Mouse (Mus musculus) forebrain, embryonic 14.5 days (tissue): ENCODE results near the gene Fbxl15. TPM values are rescaled to one million over a fixed set of nuclear protein-coding genes. Genes with fewer than 3 reads are reported as not detected.

Experiments used
- ATAC-seq: fragments of 200-750 bp; cut with Nextera tagmentation; 2 replicates; pipeline ENCODE4 v1.8.0; 2017; ENCODE audit warnings: mild to moderate bottlenecking, moderate library complexity
- DNase-seq: peaks from one replicate; pipeline ENCODE4 v3.0.0-alpha.2; 2015; ENCODE audit warnings: low spot score
- H3K27ac ChIP-seq: fragments of 300-500 bp; sonication (generic); 2 replicates; pipeline ENCODE4 v1.5.1; 2014; ENCODE audit warnings: low read depth, mild to moderate bottlenecking, control low read depth, low read length, moderate library complexity
- H3K27me3 ChIP-seq: fragments of 300-500 bp; sonication (generic); replicated peaks from 2 replicates; pipeline ENCODE4 v1.6.1; 2014; ENCODE audit warnings: low read length, control low read depth, mixed read lengths; ENCODE audit not compliant: control insufficient read depth, insufficient read depth
- H3K36me3 ChIP-seq: fragments of 300-500 bp; sonication (generic); 2 replicates; pipeline ENCODE4 v1.6.1; 2014; ENCODE audit warnings: low read length, control low read depth; ENCODE audit not compliant: control insufficient read depth, insufficient read depth
- H3K4me1 ChIP-seq: fragments of 300-500 bp; sonication (generic); 2 replicates; pipeline ENCODE4 v1.6.1; 2014; ENCODE audit warnings: antibody characterized with exemption, low read length, control low read depth; ENCODE audit not compliant: control insufficient read depth, insufficient read depth
- H3K4me2 ChIP-seq: fragments of 300-500 bp; sonication (generic); 2 replicates; pipeline ENCODE4 v1.6.1; 2014; ENCODE audit warnings: mild to moderate bottlenecking, control low read depth, low read length
- H3K4me3 ChIP-seq: fragments of 300-500 bp; sonication (generic); 2 replicates; pipeline ENCODE4 v1.5.1; 2014; ENCODE audit warnings: low read depth, low read length, control low read depth
- H3K9ac ChIP-seq: fragments of 300-500 bp; sonication (generic); 2 replicates; pipeline ENCODE4 v1.6.1; 2014; ENCODE audit warnings: mild to moderate bottlenecking, low read length, control low read depth, moderate library complexity
- H3K9me3 ChIP-seq: fragments of 300-500 bp; sonication (generic); replicated peaks from 2 replicates; pipeline ENCODE4 v1.6.1; 2016; ENCODE audit warnings: low read length, control low read depth, mixed read lengths; ENCODE audit not compliant: control insufficient read depth
- WGBS: fragments of 180-500 bp; shearing (Covaris S2); extraction: QIAGEN DNeasy Blood & Tissue Kit; methylation state at CpG from one replicate; pipeline ENCODE4 v1.1.7; 2014; 5-methylcytosine and 5-hydroxymethylcytosine counted together
- polyA plus RNA-seq: library from polyadenylated mRNA; unstranded; fragments of >200 nt; fragmentation: Nextera tagmentation; extraction: Ambion mirVana; gene quantifications from 2 replicates; pipeline ENCODE4 v1.2.1, GENCODE M21; 2014

Gene Fbxl15
- polyA plus RNA-seq, 1 experiment from 2014 or later = 43.1 TPM

GRCm38 (mm10) chr19:46296938-46297337 is 31.0 kb upstream of the Fbxl15 start:
- ATAC-seq (no peak), DNase-seq (no peak)
- H3K4me3 ChIP-seq = no peak overlapping the region
- no peaks in the 10 kb centered on the region for H3K9me3 ChIP-seq
- no peak overlapping the region for H3K9ac ChIP-seq
- no peaks in the 10 kb centered on the region for H3K4me1 ChIP-seq
- no peak overlapping the region for H3K4me2 ChIP-seq
- 70% methylated on average over 4 of the region's 4 CpGs for whole genome bisulfite sequencing
- H3K36me3 ChIP-seq = no peaks in the 10 kb centered on the region
- H3K27me3 ChIP-seq = no peaks in the 10 kb centered on the region
- H3K27ac ChIP-seq = no peak overlapping the region

- Histone ChIP-seq H3K27ac (no peak overlapping the region), H3K9ac (no peak overlapping the region), H3K27me3 (peaks cover 7% of the 10 kb centered on the region; the same call in 1 of the 2 replicates), H3K4me2 (no peak overlapping the region), H3K36me3 (no peaks in the 10 kb centered on the region), H3K4me3 (no peak overlapping the region), H3K9me3 (no peaks in the 10 kb centered on the region), H3K4me1 (peaks cover 8% of the 10 kb centered on the region)
- 39% methylated on average over 8 of the region's 8 CpGs for WGBS
- ATAC-seq = no peak
- DNase-seq = no peak
Measured at GRCm38 (mm10) chr19:46300294-46301045, 27.5 kb upstream of the Fbxl15 start.

GRCm38 (mm10) chr19:46302551-46302950 is 25.4 kb upstream of the Fbxl15 start:
- ATAC-seq = no peak
- no peak for DNase-seq

GRCm38 (mm10) chr19:46303251-46304215 is 24.5 kb upstream of the Fbxl15 start:
- 56% methylated on average over 18 of the region's 18 CpGs for WGBS
- Histone ChIP-seq H3K4me3 (peak overlapping the region; percentile 48), H3K9ac (no peak overlapping the region)

More at GRCm38 (mm10) chr19:46302551-46302950, 25.4 kb upstream of the Fbxl15 start:
- 92% methylated on average over 4 of the region's 4 CpGs for WGBS
- Histone ChIP-seq H3K27ac (no peak overlapping the region), H3K9ac (no peak overlapping the region), H3K36me3 (no peaks in the 10 kb centered on the region), H3K4me2 (no peak overlapping the region), H3K27me3 (peaks cover 7% of the 10 kb centered on the region), H3K4me1 (peaks cover 8% of the 10 kb centered on the region), H3K4me3 (no peak overlapping the region), H3K9me3 (no peaks in the 10 kb centered on the region)

GRCm38 (mm10) chr19:46304216-46304841 is 23.7 kb upstream of the Fbxl15 start, which contains the start of gene Nfkb2:
Gene Nfkb2 (plus strand): TSS chr19:46304320.
- H3K9me3 ChIP-seq = no peaks in the 10 kb centered on the region
- peaks cover 11% of the 10 kb centered on the region for H3K27me3 ChIP-seq
- DNase-seq = peak; percentile 83
- peak within 1 kb of the TSS; percentile 48 for H3K4me3 ChIP-seq
- no peak within 1 kb of the TSS for H3K27ac ChIP-seq
- WGBS = under 1% methylated on average over 39 of the region's 39 CpGs
- peak within 1 kb of the TSS; percentile 83 for H3K4me2 ChIP-seq
- peak; percentile 69 for ATAC-seq
- peak within 1 kb of the TSS; percentile 60 for H3K9ac ChIP-seq
- no peaks in the 10 kb centered on the region for H3K36me3 ChIP-seq
- peaks cover 8% of the 10 kb centered on the region for H3K4me1 ChIP-seq

More at GRCm38 (mm10) chr19:46303251-46304215, 24.5 kb upstream of the Fbxl15 start:
- peak overlapping the region; percentile 83 for H3K4me2 ChIP-seq
- no peaks in the 10 kb centered on the region for H3K9me3 ChIP-seq
- ATAC-seq (no peak), DNase-seq (no peak)
- H3K27ac ChIP-seq = no peak overlapping the region
- peaks cover 8% of the 10 kb centered on the region for H3K4me1 ChIP-seq
- H3K36me3 ChIP-seq = no peaks in the 10 kb centered on the region
- peaks cover 10% of the 10 kb centered on the region for H3K27me3 ChIP-seq

GRCm38 (mm10) chr19:46304908-46305333 is 23.1 kb upstream of the Fbxl15 start:
- peak overlapping the region; percentile 48 for H3K4me3 ChIP-seq
- DNase-seq (no peak), ATAC-seq (peak; percentile 18)
- no peak overlapping the region for H3K27ac ChIP-seq
- H3K9me3 ChIP-seq = no peaks in the 10 kb centered on the region
- H3K36me3 ChIP-seq = no peaks in the 10 kb centered on the region
- peak overlapping the region; percentile 83 for H3K4me2 ChIP-seq
- peaks cover 8% of the 10 kb centered on the region for H3K4me1 ChIP-seq
- peak overlapping the region; percentile 60 for H3K9ac ChIP-seq
- WGBS = under 1% methylated on average over 34 of the region's 34 CpGs
- H3K27me3 ChIP-seq = peaks cover 11% of the 10 kb centered on the region

GRCm38 (mm10) chr19:46305432-46306267 is 22.3 kb upstream of the Fbxl15 start:
- Histone ChIP-seq H3K4me3 (peak overlapping the region; percentile 48), H3K36me3 (no peaks in the 10 kb centered on the region), H3K27me3 (peaks cover 11% of the 10 kb centered on the region), H3K9ac (peak overlapping the region; percentile 60), H3K4me1 (peaks cover 8% of the 10 kb centered on the region), H3K27ac (no peak overlapping the region), H3K9me3 (no peaks in the 10 kb centered on the region), H3K4me2 (peak overlapping the region; percentile 83)
- under 1% methylated on average over 41 of the region's 43 CpGs for WGBS
- DNase-seq (peak; percentile 81), ATAC-seq (peak; percentile 54)

- no peak overlapping the region for H3K4me3 ChIP-seq
- no peaks in the 10 kb centered on the region for H3K9me3 ChIP-seq
- H3K4me2 ChIP-seq = peak overlapping the region; percentile 83
- no peak overlapping the region for H3K27ac ChIP-seq
- no peaks in the 10 kb centered on the region for H3K36me3 ChIP-seq
- ATAC-seq (no peak), DNase-seq (no peak)
- H3K27me3 ChIP-seq = peaks cover 11% of the 10 kb centered on the region
- peaks cover 8% of the 10 kb centered on the region for H3K4me1 ChIP-seq
- 60% methylated on average over 5 of the region's 5 CpGs for WGBS
- no peak overlapping the region; the same call in 1 of the 2 replicates for H3K9ac ChIP-seq
Measured at GRCm38 (mm10) chr19:46306268-46306610, 21.7 kb upstream of the Fbxl15 start.
